Mouse (Mus musculus) CH12.LX (cell line): ENCODE data around the gene Car15. TPM values are rescaled to one million over a fixed set of nuclear protein-coding genes. Genes with fewer than 3 reads are reported as not detected.

Experiments
- DNase-seq: peaks from one replicate; pipeline ENCODE4 v3.0.0-alpha.2; 2013; ENCODE audit errors: extremely low read depth
- H3K27ac ChIP-seq: 2 replicates; pipeline ENCODE4 v1.5.1; 2012; ENCODE audit warnings: low read depth, mild to moderate bottlenecking, control low read depth, moderate library complexity; ENCODE audit not compliant: insufficient read depth
- H3K27me3 ChIP-seq: replicated peaks from 2 replicates; pipeline ENCODE3; 2012; ENCODE audit warnings: inconsistent platforms
- H3K36me3 ChIP-seq, 2 experiments: replicated peaks in 1 of 2; 2 replicates each; pipeline versions ENCODE3 to v1.6.1; 2012; ENCODE audit warnings: inconsistent platforms in 1 of 2, low read length in 1 of 2, mild to moderate bottlenecking in 1 of 2, mixed read lengths in 1 of 2, moderate library complexity in 1 of 2; ENCODE audit not compliant: control insufficient read depth in 1 of 2, insufficient read depth in 1 of 2
- H3K4me1 ChIP-seq, 2 experiments: 2 replicates each; pipeline ENCODE4 v1.6.1; 2012; ENCODE audit warnings: inconsistent platforms in 1 of 2, moderate library complexity in 1 of 2; ENCODE audit not compliant: insufficient read depth in 2 of 2, control insufficient read depth in 1 of 2
- H3K4me2 ChIP-seq: 2 replicates; pipeline ENCODE4 v1.6.1; 2012; ENCODE audit warnings: low read depth, mild to moderate bottlenecking, control low read depth; ENCODE audit not compliant: poor library complexity, insufficient read depth, severe bottlenecking
- H3K4me3 ChIP-seq, 3 experiments: fragments of 150-350 bp in 1 of 3; sonication (generic) in 1 of 3; replicated peaks in 1 of 3; 2 replicates each; pipeline versions ENCODE3 to v1.5.1; 2011 to 2012; ENCODE audit warnings: low read depth in 2 of 3, low read length in 2 of 3, mild to moderate bottlenecking in 2 of 3, moderate library complexity in 2 of 3, control low read depth in 1 of 3, improper control_type of control experiment in 1 of 3, inconsistent platforms in 1 of 3, mixed read lengths in 1 of 3; ENCODE audit not compliant: poor library complexity in 1 of 3
- H3K79me2 ChIP-seq: replicated peaks from 2 replicates; pipeline ENCODE4 v1.6.1; 2012; ENCODE audit warnings: mild to moderate bottlenecking, moderate library complexity; ENCODE audit not compliant: control insufficient read depth, poor library complexity, insufficient read depth, severe bottlenecking; ENCODE audit errors: extremely low read depth
- H3K9ac ChIP-seq: 2 replicates; pipeline ENCODE4 v1.6.1; 2012; ENCODE audit warnings: low read depth, mild to moderate bottlenecking, control low read depth, moderate library complexity; ENCODE audit not compliant: insufficient read depth
- H3K9me3 ChIP-seq: replicated peaks from 2 replicates; pipeline ENCODE3; 2012; ENCODE audit warnings: low read length, inconsistent platforms, mixed read lengths
- CHD1 ChIP-seq: IDR thresholded peaks from 2 replicates; pipeline ENCODE4 v1.6.1; 2012; ENCODE audit warnings: low read depth, low read length, improper control_type of control experiment, inconsistent platforms
- CTCF ChIP-seq, 2 experiments: IDR thresholded peaks in 1 of 2; conservative IDR thresholded peaks in 1 of 2; 2 replicates each; pipeline ENCODE4 v1.5.1; 2011 to 2012; ENCODE audit warnings: low read depth in 2 of 2, low read length in 2 of 2, improper control_type of control experiment in 1 of 2, inconsistent platforms in 1 of 2, mild to moderate bottlenecking in 1 of 2, moderate library complexity in 1 of 2
- E2F4 ChIP-seq: IDR thresholded peaks from 2 replicates; pipeline ENCODE4 v1.6.1; 2011; ENCODE audit warnings: low read depth, low read length, improper control_type of control experiment; ENCODE audit not compliant: insufficient replicate concordance
- EP300 ChIP-seq: IDR thresholded peaks from 2 replicates; pipeline ENCODE4 v1.6.1; 2011; ENCODE audit warnings: low read length, improper control_type of control experiment
- HCFC1 ChIP-seq: IDR thresholded peaks from 2 replicates; pipeline ENCODE4 v1.6.1; 2012; ENCODE audit warnings: low read depth, mild to moderate bottlenecking, inconsistent platforms, low read length, improper control_type of control experiment
- KAT2A ChIP-seq: IDR thresholded peaks from 2 replicates; pipeline ENCODE4 v1.6.1; 2012; ENCODE audit warnings: low read length, improper control_type of control experiment, inconsistent platforms; ENCODE audit not compliant: insufficient replicate concordance
- MAX ChIP-seq: IDR thresholded peaks from 2 replicates; pipeline ENCODE4 v1.6.1; 2011; ENCODE audit warnings: low read length, improper control_type of control experiment
- MAZ ChIP-seq: IDR thresholded peaks from 2 replicates; pipeline ENCODE4 v1.6.1; 2012; ENCODE audit warnings: low read depth, mild to moderate bottlenecking, inconsistent platforms, low read length, improper control_type of control experiment, moderate library complexity
- MXI1 ChIP-seq: IDR thresholded peaks from 2 replicates; pipeline ENCODE4 v1.6.1; 2011; ENCODE audit warnings: mild to moderate bottlenecking, low read depth, low read length, improper control_type of control experiment
- NELFE ChIP-seq: IDR thresholded peaks from 2 replicates; pipeline ENCODE4 v1.6.1; 2011; ENCODE audit warnings: low read depth, low read length, improper control_type of control experiment
- POLR2AphosphoS2 ChIP-seq: IDR thresholded peaks from 2 replicates; pipeline ENCODE4 v1.6.1; 2011; ENCODE audit warnings: low read depth, low read length, improper control_type of control experiment
- SMC3 ChIP-seq: IDR thresholded peaks from 2 replicates; pipeline ENCODE4 v1.6.1; 2011; ENCODE audit warnings: low read depth, low read length, improper control_type of control experiment
- TBP ChIP-seq: conservative IDR thresholded peaks from 2 replicates; pipeline ENCODE4 v1.6.1; 2011; ENCODE audit warnings: low read depth, low read length, improper control_type of control experiment
- UBTF ChIP-seq: IDR thresholded peaks from 2 replicates; pipeline ENCODE4 v1.6.1; 2012; ENCODE audit warnings: low read depth, mild to moderate bottlenecking, inconsistent platforms, low read length, improper control_type of control experiment, moderate library complexity
- USF1 ChIP-seq: IDR thresholded peaks from 2 replicates; pipeline ENCODE4 v1.6.1; 2014; ENCODE audit warnings: low read depth, mild to moderate bottlenecking, inconsistent platforms, low read length, improper control_type of control experiment
- USF2 ChIP-seq: conservative IDR thresholded peaks from 2 replicates; pipeline ENCODE4 v1.6.1; 2011; ENCODE audit warnings: low read depth, low read length, improper control_type of control experiment
- ZMIZ1 ChIP-seq: IDR thresholded peaks from 2 replicates; pipeline ENCODE4 v1.6.1; 2012; ENCODE audit warnings: low read depth, mild to moderate bottlenecking, inconsistent platforms, low read length, improper control_type of control experiment
- ZNF384 ChIP-seq: IDR thresholded peaks from 2 replicates; pipeline ENCODE4 v1.6.1; 2012; ENCODE audit warnings: low read depth, low read length, improper control_type of control experiment, inconsistent platforms
- dilution Hi-C: fragments of 300-500 bp; cut with MboI; formaldehyde crosslinking; loops from 2 replicates; pipeline ENCODE4 v1.14.3; 2020; ENCODE audit warnings: low sequenced_read_pairs; ENCODE audit not compliant: extremely low pct_unique_long_range_greater_than_20kb, extremely low pct_ligation_motif_present
- in situ Hi-C: fragments of 300-500 bp; cut with MboI; formaldehyde crosslinking; loops from 3 replicates; pipeline ENCODE4 v1.14.3; 2019; ENCODE audit warnings: low sequenced_read_pairs, low pct_ligation_motif_present, low pct_unique_long_range_greater_than_20kb, mixed read lengths
- polyA plus RNA-seq: library from polyadenylated mRNA; unstranded; fragments of >175 nt; gene quantifications from 2 replicates; pipeline ENCODE4 v1.2.1, GENCODE M21; 2012; ENCODE audit warnings: low read depth; ENCODE audit not compliant: insufficient read length
- total RNA-seq, 2 experiments: library from RNA; depleted of rRNA; stranded (reverse); fragments of 300-350 nt in 1 of 2; fragments of >200 nt in 1 of 2; gene quantifications; 2 replicates each; pipeline ENCODE4 v1.2.3; 2012 to 2014

The Car15 gene
- total and polyA plus RNA-seq, 3 experiments: 1.5 to 3.9 (median 1.6) TPM

DNA sequence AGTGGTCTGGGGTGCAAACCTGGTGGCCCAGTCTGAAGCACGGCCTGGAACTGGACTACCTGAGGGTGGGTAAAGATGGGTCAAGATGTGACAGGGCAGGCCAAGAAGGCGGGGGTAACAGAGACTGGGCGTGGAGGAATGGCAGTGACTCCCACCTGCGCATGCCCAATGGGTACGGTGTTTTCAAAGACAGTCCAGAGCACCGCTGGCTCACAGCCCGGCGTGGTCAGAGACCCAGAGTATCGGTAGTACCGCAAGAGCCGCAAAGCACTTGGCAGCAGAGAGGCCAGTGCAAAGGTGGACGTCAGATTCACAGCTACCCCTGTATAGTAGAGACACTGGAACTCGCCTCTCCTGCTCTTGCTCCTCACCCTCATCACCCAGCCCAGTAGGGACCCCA lies 2.7 kb downstream of the Car15 start:
- Histone ChIP-seq H3K4me1 (no peaks in the 10 kb centered on the region), H3K4me2 (no peak overlapping the region), H3K79me2 (no peaks in the 10 kb centered on the region), H3K9ac (no peak overlapping the region), H3K9me3 (peaks cover 4% of the 10 kb centered on the region), H3K4me3 (no peak overlapping the region), H3K27me3 (no peaks in the 10 kb centered on the region), H3K36me3 (peaks cover 0 to 29% of the 10 kb centered on the region in 2 experiments), H3K27ac (no peak overlapping the region)
- in situ Hi-C loops: no loop called here
- TF ChIP-seq MXI1: no peak
- DNase-seq: no peak
- dilution Hi-C loops: no loop called here

DNA sequence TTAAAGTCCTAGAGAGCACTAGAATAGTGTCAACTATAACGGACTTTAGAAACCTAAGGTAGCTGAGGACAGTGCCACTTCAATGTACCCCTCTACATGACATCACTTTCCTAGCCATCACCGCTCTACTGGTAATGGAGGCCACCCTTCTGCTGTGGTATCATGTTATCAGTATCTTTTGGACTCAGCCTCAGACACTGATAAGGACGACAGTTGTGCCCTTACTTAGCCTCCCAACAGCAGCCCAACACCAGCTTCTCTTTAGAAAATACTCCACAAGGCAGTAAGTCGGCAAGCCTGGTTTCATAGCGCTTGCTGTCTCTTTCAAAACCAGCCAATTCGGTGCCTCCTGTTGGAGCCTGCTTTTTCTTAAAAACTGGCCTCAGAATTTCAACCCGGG lies 3.6 kb downstream of the Car15 start:
- DNase-seq: no peak
- Histone ChIP-seq H3K79me2 (no peaks in the 10 kb centered on the region), H3K9ac (no peak overlapping the region), H3K27ac (no peak overlapping the region), H3K4me1 (no peaks in the 10 kb centered on the region), H3K27me3 (no peaks in the 10 kb centered on the region), H3K9me3 (peaks cover 4% of the 10 kb centered on the region), H3K4me2 (no peak overlapping the region), H3K4me3 (no peak overlapping the region), H3K36me3 (peaks cover 0 to 20% of the 10 kb centered on the region in 2 experiments)
- in situ Hi-C loops: no loop called here
- dilution Hi-C loops: no loop called here
- TF ChIP-seq EP300: no peak
- no peak for TF ChIP-seq USF2
- TF ChIP-seq USF1: no peak
- TF ChIP-seq ZMIZ1: no peak
- no peak for TF ChIP-seq ZNF384
- no peak for TF ChIP-seq TBP
- no peak for TF ChIP-seq E2F4
- TF ChIP-seq MAZ: no peak

DNA sequence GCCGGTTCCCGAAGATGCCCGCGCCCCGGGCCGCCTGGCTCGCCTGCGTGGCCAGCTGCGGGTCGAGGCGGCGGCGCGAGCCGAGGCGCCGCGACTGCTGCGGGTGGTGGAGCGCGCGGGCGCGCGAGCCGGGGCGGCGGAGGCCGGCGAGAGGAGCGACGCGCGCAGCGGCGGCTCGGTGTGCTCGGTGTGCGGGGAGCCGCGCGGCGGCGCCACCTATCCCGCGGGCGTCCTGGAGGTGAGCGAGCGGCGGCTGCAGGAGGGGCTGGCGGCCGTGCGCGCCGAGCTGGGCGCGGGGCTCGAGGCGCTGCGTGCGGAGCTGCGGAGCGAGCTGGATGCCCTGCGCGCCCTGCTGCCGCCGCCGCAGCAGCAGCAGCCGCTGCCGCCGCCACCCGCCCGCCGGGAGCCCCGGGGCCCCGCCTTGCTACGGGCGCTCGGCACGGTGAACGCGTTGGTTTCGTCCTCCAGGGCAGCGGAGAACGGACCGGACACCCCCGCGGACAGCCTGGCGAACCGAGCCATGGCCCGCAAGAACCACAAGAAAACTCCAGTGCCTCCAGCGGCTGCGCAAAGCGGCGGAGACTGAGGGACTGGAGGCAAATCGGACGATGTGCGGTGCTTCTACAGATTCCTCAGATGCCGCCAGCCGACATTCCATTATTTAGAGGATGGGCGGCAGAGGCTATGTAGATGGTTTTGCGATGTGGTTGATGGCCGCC lies 4.3 kb downstream of the Car15 start:
- in situ Hi-C loops (no loop called here), dilution Hi-C loops (no loop called here)
- Histone ChIP-seq H3K79me2 (no peaks in the 10 kb centered on the region), H3K9ac (no peak overlapping the region), H3K36me3 (peaks cover 0 to 16% of the 10 kb centered on the region in 2 experiments)
- DNase-seq: no peak
- no peak for TF ChIP-seq HCFC1
- TF ChIP-seq POLR2AphosphoS2: no peak
- TF ChIP-seq CHD1: no peak
- no peak for TF ChIP-seq MXI1
- TF ChIP-seq UBTF: no peak
- no peak for TF ChIP-seq USF2
- TF ChIP-seq CTCF (conservative IDR thresholded peaks at IDR 0.05 in 1 of 2, IDR thresholded peaks at IDR 0.05 in 1 of 2; ENCODE audit: low read depth in 2 of 2, low read length in 2 of 2): no peak
- TF ChIP-seq USF1: no peak
- TF ChIP-seq NELFE: no peak
- no peak for TF ChIP-seq TBP
- TF ChIP-seq KAT2A: no peak
- TF ChIP-seq E2F4: no peak
- no peak for TF ChIP-seq ZNF384
- no peak for TF ChIP-seq SMC3
- no peak for TF ChIP-seq MAX
- TF ChIP-seq, all 38 proteins: peak for 0
- Histone ChIP-seq H3K9me3 (peaks cover 4% of the 10 kb centered on the region), H3K4me2 (no peak overlapping the region), H3K4me3 (no peak overlapping the region), H3K27ac (no peak overlapping the region), H3K27me3 (no peaks in the 10 kb centered on the region), H3K4me1 (no peaks in the 10 kb centered on the region)
